Mouse (Mus musculus) olfactory bulb, adult 2 months (tissue): ENCODE results near the gene Ube3a.

Experiments used
- CTCF ChIP-seq: fragments of 200-500 bp; IDR thresholded peaks from 2 replicates; pipeline ENCODE4 v1.5.1; 2012; ENCODE audit warnings: low read depth, mild to moderate bottlenecking, low read length, moderate library complexity; ENCODE audit not compliant: insufficient read depth
- POLR2A ChIP-seq: fragments of 200-500 bp; IDR thresholded peaks from 2 replicates; pipeline ENCODE4 v1.6.1; 2012; ENCODE audit warnings: mild to moderate bottlenecking, low read depth, low read length, moderate library complexity; ENCODE audit not compliant: insufficient read depth

GRCm38 (mm10) chr7:59192831-59193230, 35.7 kb upstream of the Ube3a start:
- TF ChIP-seq CTCF, result no peak
- TF ChIP-seq POLR2A, result no peak
